Mouse (Mus musculus): Measurements from ENCODE around the gene Tmem169.

Gene Tmem169

GRCm38 (mm10) chr1:72286904-72287303 lies 2.7 kb downstream of the Tmem169 start:
- no peak for DNase-seq (ENCODE audit: low read depth)

- no peak for DNase-seq (ENCODE audit: low read depth)
These were observed 3.7 kb downstream of the Tmem169 start for GRCm38 (mm10) chr1:72287893-72288292.

GRCm38 (mm10) chr1:72288527-72289150 lies 4.5 kb downstream of the Tmem169 start:
- DNase-seq (ENCODE audit: low read depth): no peak

GRCm38 (mm10) chr1:72290896-72291295 lies 6.7 kb downstream of the Tmem169 start:
- DNase-seq (ENCODE audit: low read depth): no peak

- DNase-seq (ENCODE audit: low read depth): no peak
These were observed 7.3 kb downstream of the Tmem169 start for GRCm38 (mm10) chr1:72291421-72291820.

GRCm38 (mm10) chr1:72291925-72292324 lies 7.8 kb downstream of the Tmem169 start:
- no peak for DNase-seq (ENCODE audit: low read depth)

- DNase-seq (ENCODE audit: low read depth): no peak
These were observed 9.9 kb downstream of the Tmem169 start for GRCm38 (mm10) chr1:72293869-72294663.

GRCm38 (mm10) chr1:72295746-72296145 lies 11.6 kb downstream of the Tmem169 start:
- no peak for DNase-seq (ENCODE audit: low read depth)

- no peak for DNase-seq (ENCODE audit: low read depth)
These were observed 17.7 kb downstream of the Tmem169 start for GRCm38 (mm10) chr1:72301845-72302244.

- DNase-seq (ENCODE audit: low read depth): no peak
These were observed 22.1 kb downstream of the Tmem169 start for GRCm38 (mm10) chr1:72306241-72306640.

GRCm38 (mm10) chr1:72306679-72307181 lies 22.6 kb downstream of the Tmem169 start:
- DNase-seq (ENCODE audit: low read depth): no peak

GRCm38 (mm10) chr1:72307317-72307798 lies 23.2 kb downstream of the Tmem169 start, which contains the start of gene Xrcc5:
TSS of gene Xrcc5 (plus strand) at chr1:72307421.
- DNase-seq (ENCODE audit: low read depth): peak; percentile 96

- no peak for DNase-seq (ENCODE audit: low read depth)
These were observed 24.8 kb downstream of the Tmem169 start for GRCm38 (mm10) chr1:72308919-72309318.

- DNase-seq (ENCODE audit: low read depth): no peak
These were observed 25.7 kb downstream of the Tmem169 start for GRCm38 (mm10) chr1:72309744-72310424.

GRCm38 (mm10) chr1:72312701-72313398 lies 28.7 kb downstream of the Tmem169 start:
- DNase-seq (ENCODE audit: low read depth): no peak

GRCm38 (mm10) chr1:72313399-72314039 lies 29.4 kb downstream of the Tmem169 start:
- peak; percentile 72 for DNase-seq (ENCODE audit: low read depth)

- no peak for DNase-seq (ENCODE audit: low read depth)
These were observed 31.3 kb downstream of the Tmem169 start for GRCm38 (mm10) chr1:72315447-72315846.

- no peak for DNase-seq (ENCODE audit: low read depth)
These were observed 32.2 kb downstream of the Tmem169 start for GRCm38 (mm10) chr1:72316409-72316808.

GRCm38 (mm10) chr1:72316901-72317300 lies 32.7 kb downstream of the Tmem169 start:
- DNase-seq (ENCODE audit: low read depth): no peak

- no peak for DNase-seq (ENCODE audit: low read depth)
These were observed 36.6 kb downstream of the Tmem169 start for GRCm38 (mm10) chr1:72320759-72321158.

GRCm38 (mm10) chr1:72323248-72323647 lies 39.1 kb downstream of the Tmem169 start:
- no peak for DNase-seq (ENCODE audit: low read depth)

All from induced T-regulatory cell, adult 2 months (primary cell).